22 mouse cellular contexts compared by ENCODE assay signal in genomic region chr14:14030621-14031020, GRCm38 (mm10).
A peak's percentile ranks its signal among the peaks of the same experiment; 100 is the strongest.
DNase-seq lines count a peak whose midpoint lies in the region; ATAC-seq and TF ChIP-seq lines count a peak whose summit lies in the region.
"Had no signal": no experiment of that assay in that cellular context is flagged by ENCODE, and none has a peak within 500 bp of the region (broad histone marks: within the 10 kb centered on the region; RNA-seq: fewer than 3 reads in every experiment).

No protein-coding gene starts in this region.

- no peak overlapping the region for H3K4me2 ChIP-seq in lung, embryonic 16.5 days (ENCODE audit: low read depth, low read length)
- H3K4me2 ChIP-seq in liver, embryonic 14.5 days (ENCODE audit: low read depth), result no peak overlapping the region
- H3K4me2 ChIP-seq: heart, embryonic 11.5 days; hindbrain, embryonic 12.5 days; hindbrain, embryonic 15.5 days had no signal

- H3K79me2 ChIP-seq in MEL (ENCODE audit: control insufficient read depth, insufficient read depth, low read length, poor library complexity), result no peaks in the 10 kb centered on the region

- H3K4me1 ChIP-seq in lung, embryonic 16.5 days (replicated peaks; ENCODE audit: control insufficient read depth, insufficient read depth, low read length), result no peaks in the 10 kb centered on the region
- H3K4me1 ChIP-seq in MEL (ENCODE audit: control insufficient read depth in 1 of 2, insufficient read depth in 2 of 2, low read length in 2 of 2), result peaks cover 10 to 14% of the 10 kb centered on the region in 2 experiments
- no peaks in the 10 kb centered on the region for H3K4me1 ChIP-seq in liver, embryonic 14.5 days (replicated peaks; ENCODE audit: control insufficient read depth in 2 of 2, insufficient read depth in 2 of 2, low read length in 1 of 2)
- H3K4me1 ChIP-seq: hindbrain, embryonic 12.5 days; hindbrain, embryonic 15.5 days had no signal

- H3K9me3 ChIP-seq in lung, embryonic 16.5 days (ENCODE audit: control insufficient read depth, low read length), result no peaks in the 10 kb centered on the region
- H3K9me3 ChIP-seq in MEL (replicated peaks; ENCODE audit: insufficient read depth, low read length), result no peaks in the 10 kb centered on the region
- no peaks in the 10 kb centered on the region for H3K9me3 ChIP-seq in liver, embryonic 14.5 days (ENCODE audit: control insufficient read depth, low read length)
- H3K9me3 ChIP-seq: hindbrain, embryonic 12.5 days; hindbrain, embryonic 15.5 days had no signal

- no peaks in the 10 kb centered on the region for H3K27me3 ChIP-seq in lung, embryonic 16.5 days (ENCODE audit: control insufficient read depth, insufficient read depth, low read depth, low read length)
- no peaks in the 10 kb centered on the region for H3K27me3 ChIP-seq in MEL (ENCODE audit: control insufficient read depth in 1 of 2, insufficient read depth in 2 of 2, low read length in 2 of 2)
- H3K27me3 ChIP-seq in liver, embryonic 14.5 days (ENCODE audit: control insufficient read depth, insufficient read depth, low read length), result no peaks in the 10 kb centered on the region
- H3K27me3 ChIP-seq: hindbrain, embryonic 12.5 days; hindbrain, embryonic 15.5 days had no signal

- H3K36me3 ChIP-seq in lung, embryonic 16.5 days (ENCODE audit: control insufficient read depth, insufficient read depth, low read length), result peaks cover 2% of the 10 kb centered on the region; the same call in 1 of the 2 replicates
- H3K36me3 ChIP-seq in MEL (ENCODE audit: control insufficient read depth in 1 of 2, insufficient read depth in 2 of 2, low read length in 2 of 2), result peaks cover 0 to 10% of the 10 kb centered on the region in 2 experiments; a peak in 2 of 4 replicates
- no peaks in the 10 kb centered on the region for H3K36me3 ChIP-seq in liver, embryonic 14.5 days (replicated peaks; ENCODE audit: control insufficient read depth, insufficient read depth, low read depth)
- H3K36me3 ChIP-seq: hindbrain, embryonic 12.5 days; hindbrain, embryonic 15.5 days had no signal

- H3K27ac ChIP-seq in lung, embryonic 16.5 days (ENCODE audit: low read length), result no peak overlapping the region
- peak overlapping the region; percentile 65 for H3K27ac ChIP-seq in MEL (ENCODE audit: control insufficient read depth, low read depth, low read length)
- no peak overlapping the region for H3K27ac ChIP-seq in liver, embryonic 14.5 days
- H3K27ac ChIP-seq: hindbrain, embryonic 12.5 days; hindbrain, embryonic 15.5 days had no signal

- no peak overlapping the region for H3K9ac ChIP-seq in lung, embryonic 16.5 days (ENCODE audit: low read length)
- no peak overlapping the region for H3K9ac ChIP-seq in MEL (ENCODE audit: control insufficient read depth, low read depth, low read length, poor library complexity, severe bottlenecking)
- H3K9ac ChIP-seq in liver, embryonic 14.5 days (replicated peaks), result no peak overlapping the region
- H3K9ac ChIP-seq: forebrain, postnatal 0 days; hindbrain, embryonic 12.5 days; hindbrain, embryonic 15.5 days had no signal

- TF ChIP-seq POLR2A in MEL (IDR thresholded peaks at IDR 0.05; ENCODE audit: control insufficient read depth in 1 of 2, insufficient read depth in 1 of 2, low read depth in 1 of 2, low read length in 2 of 2, poor library complexity in 1 of 2), result no peak

- WGBS in lung, embryonic 16.5 days, result 80% methylated on average over 2 of the region's 2 CpGs
- WGBS in liver, embryonic 14.5 days (ENCODE audit: insufficient replicate concordance), result 37% methylated on average over 2 of the region's 2 CpGs

- no peak for TF ChIP-seq CTCF in MEL (IDR thresholded peaks at IDR 0.05 in 2 of 3, conservative IDR thresholded peaks at IDR 0.05 in 1 of 3; ENCODE audit: control insufficient read depth in 1 of 3, insufficient read depth in 1 of 3, low read depth in 2 of 3, low read length in 3 of 3, poor library complexity in 1 of 3, severe bottlenecking in 1 of 3)
- TF ChIP-seq CTCF in liver, embryonic 14.5 days (IDR thresholded peaks at IDR 0.05; ENCODE audit: low read depth), result no peak

- TF ChIP-seq EP300 in MEL (IDR thresholded peaks at IDR 0.05; ENCODE audit: low read depth in 1 of 2, low read length in 2 of 2), result peak; percentile 86 to 90
- TF ChIP-seq EP300 in liver, embryonic 14.5 days (IDR thresholded peaks at IDR 0.05; ENCODE audit: low read depth), result peak; percentile 34

- ATAC-seq in lung, embryonic 16.5 days (ENCODE audit: low read depth), result 0 out of 2 replicates have a peak, but pooled peaks have one; percentile 12
- peak; percentile 31; the same call in 1 of the 2 replicates for ATAC-seq in liver, embryonic 14.5 days (ENCODE audit: insufficient read depth)
- ATAC-seq in megakaryocyte-erythroid progenitor cell, adult 5-6 weeks (replicated peaks; ENCODE audit: low FRiP score, low TSS enrichment, poor library complexity, severe bottlenecking), result peak; percentile 98
- ATAC-seq: CD4-positive, CD25-positive, alpha-beta regulatory T cell, adult 4 months; forebrain, embryonic 14.5 days; forebrain, postnatal 0 days had no signal

- no peak for TF ChIP-seq RAD21 in MEL (IDR thresholded peaks at IDR 0.05; ENCODE audit: low read depth, low read length)

- no peak for DNase-seq in lung, postnatal 25 days (ENCODE audit: low spot score)
- peak; percentile 78 for DNase-seq in MEL (ENCODE audit: low read depth, low spot score)
- DNase-seq in liver, embryonic 14.5 days (ENCODE audit: low read depth in 3 of 3, low spot score in 3 of 3), result no peak
- DNase-seq in ovary, postnatal 14 days (ENCODE audit: low spot score), result no peak
- DNase-seq in layer of hippocampus, adult 18-20 months (ENCODE audit: low spot score in 2 of 2), result no peak
- no peak for DNase-seq in urinary bladder, postnatal 4 days (ENCODE audit: low spot score in 2 of 2)
- DNase-seq: adrenal gland, adult 2 months; adrenal gland, postnatal 14 days; cerebellum, adult 11-12 months; cerebellum, adult 8-10 months; cerebellum, postnatal 10 days; cerebellum, postnatal 36 days; forebrain, postnatal 0 days; gastrocnemius, postnatal 25 days; heart, adult 18-20 months had no signal

- H3K4me3 ChIP-seq in lung, embryonic 16.5 days (ENCODE audit: low read length), result no peak overlapping the region
- H3K4me3 ChIP-seq in MEL (ENCODE audit: control insufficient read depth in 1 of 2, insufficient read depth in 1 of 2, low read depth in 2 of 2, low read length in 2 of 2), result no peak overlapping the region
- H3K4me3 ChIP-seq in liver, embryonic 14.5 days (ENCODE audit: insufficient read depth in 1 of 2, low read depth in 2 of 2, low read length in 2 of 2), result no peak overlapping the region
- H3K4me3 ChIP-seq: hindbrain, embryonic 12.5 days; hindbrain, embryonic 15.5 days had no signal

TF ChIP-seq in MEL, 35 proteins besides CTCF, POLR2A, EP300 and RAD21:
- TF ChIP-seq CHD1 (IDR thresholded peaks at IDR 0.05; ENCODE audit: low read depth, low read length) (no peak), KAT2A (conservative IDR thresholded peaks at IDR 0.05; ENCODE audit: low read depth, low read length) (no peak), MEF2A (IDR thresholded peaks at IDR 0.05; ENCODE audit: extremely low read depth, insufficient replicate concordance, low read depth, low read length, poor library complexity, severe bottlenecking) (no peak), E2F4 (IDR thresholded peaks at IDR 0.05; ENCODE audit: borderline replicate concordance, low read depth, low read length) (no peak), MAFK (IDR thresholded peaks at IDR 0.05; ENCODE audit: borderline replicate concordance, low read depth, low read length) (no peak), RCOR1 (IDR thresholded peaks at IDR 0.05; ENCODE audit: low read depth, low read length) (no peak), MXI1 (IDR thresholded peaks at IDR 0.05; ENCODE audit: low read depth, low read length) (no peak), POLR2AphosphoS2 (IDR thresholded peaks at IDR 0.05; ENCODE audit: low read length) (no peak), MYB (IDR thresholded peaks at IDR 0.05; ENCODE audit: low read depth, low read length) (peak; percentile 81), SMC3 (IDR thresholded peaks at IDR 0.05; ENCODE audit: low read depth, low read length) (no peak), JUND (IDR thresholded peaks at IDR 0.05; ENCODE audit: low read depth, low read length) (no peak), MAX (IDR thresholded peaks at IDR 0.05; ENCODE audit: low read length) (no peak), ZNF384 (IDR thresholded peaks at IDR 0.05; ENCODE audit: low read depth, low read length) (peak; percentile 87), HCFC1 (IDR thresholded peaks at IDR 0.05; ENCODE audit: low read depth, low read length) (no peak), UBTF (IDR thresholded peaks at IDR 0.05; ENCODE audit: borderline replicate concordance, insufficient read depth, low read depth, low read length) (no peak), NRF1 (IDR thresholded peaks at IDR 0.05; ENCODE audit: insufficient read depth, low read depth, low read length, poor library complexity, severe bottlenecking) (no peak), TCF12 (IDR thresholded peaks at IDR 0.05; ENCODE audit: low read depth, low read length) (peak; percentile 74; the same call in 1 of the 2 replicates), NELFE (IDR thresholded peaks at IDR 0.05; ENCODE audit: low read depth, low read length) (no peak), SIN3A (IDR thresholded peaks at IDR 0.05; ENCODE audit: low read length) (peak; percentile 65), GABPA (IDR thresholded peaks at IDR 0.05; ENCODE audit: low read depth, low read length) (no peak), TAL1 (IDR thresholded peaks at IDR 0.05; ENCODE audit: low read length) (peak; percentile 63), POLR2AphosphoS5 (IDR thresholded peaks at IDR 0.05; ENCODE audit: borderline replicate concordance, low read depth, low read length) (no peak), ELF1 (IDR thresholded peaks at IDR 0.05; ENCODE audit: low read depth, low read length) (no peak), ETS1 (IDR thresholded peaks at IDR 0.05; ENCODE audit: low read depth, low read length) (peak; percentile 41; the same call in 1 of the 2 replicates), TBP (IDR thresholded peaks at IDR 0.05; ENCODE audit: low read depth, low read length) (no peak), USF1 (IDR thresholded peaks at IDR 0.05; ENCODE audit: low read depth, low read length) (no peak), CHD2 (IDR thresholded peaks at IDR 0.05; ENCODE audit: low read length) (no peak), GATA1 (IDR thresholded peaks at IDR 0.05; ENCODE audit: low read depth, low read length) (peak; percentile 61), ZC3H11A (IDR thresholded peaks at IDR 0.05; ENCODE audit: low read depth, low read length) (no peak), MYC (IDR thresholded peaks at IDR 0.05; ENCODE audit: low read depth, low read length) (0 out of 2 replicates have a peak, but pooled peaks have one; percentile 37), BHLHE40 (IDR thresholded peaks at IDR 0.05; ENCODE audit: borderline replicate concordance, low read depth, low read length) (no peak), USF2 (IDR thresholded peaks at IDR 0.05; ENCODE audit: borderline replicate concordance in 1 of 2, insufficient read depth in 1 of 2, low read depth in 1 of 2, low read length in 2 of 2) (no peak)

Comparison
In these comparisons a context has a peak if more than half of its experiments do, and no peak if none do; other contexts are left out.
1. ATAC-seq: peak in every context shown above with its lines; median percentile 98 in megakaryocyte-erythroid progenitor cell, adult 5-6 weeks; 31 in liver, embryonic 14.5 days; 12 in lung, embryonic 16.5 days.